ENCODE assay signal across 22 mouse cellular contexts in genomic region chr1:95753517-95753916, GRCm38 (mm10).
DNase-seq lines count a peak whose midpoint lies in the region; ATAC-seq and TF ChIP-seq lines count a peak whose summit lies in the region.
"Had no signal": no experiment of that assay in that cellular context is flagged by ENCODE, and none has a peak within 500 bp of the region (broad histone marks: within the 10 kb centered on the region; RNA-seq: fewer than 3 reads in every experiment).

No protein-coding gene starts in this region.

- TF ChIP-seq RAD21 in MEL (IDR thresholded peaks at IDR 0.05; ENCODE audit: low read depth, low read length), result no peak

- no peaks in the 10 kb centered on the region for H3K27me3 ChIP-seq in MEL (ENCODE audit: control insufficient read depth in 1 of 2, insufficient read depth in 2 of 2, low read length in 2 of 2)
- H3K27me3 ChIP-seq: embryonic facial prominence, embryonic 13.5 days; embryonic facial prominence, embryonic 15.5 days; forebrain, embryonic 12.5 days; Patski had no signal

- H3K9me3 ChIP-seq in ES-E14 (ENCODE audit: control insufficient read depth, insufficient read depth, low read depth, low read length) (no peaks in the 10 kb centered on the region), MEL (replicated peaks; ENCODE audit: insufficient read depth, low read length) (no peaks in the 10 kb centered on the region)
- H3K9me3 ChIP-seq: embryonic facial prominence, embryonic 13.5 days; embryonic facial prominence, embryonic 15.5 days; forebrain, embryonic 10.5 days; forebrain, embryonic 12.5 days had no signal

- no peaks in the 10 kb centered on the region for H3K79me2 ChIP-seq in MEL (ENCODE audit: control insufficient read depth, insufficient read depth, low read length, poor library complexity)

- H3K4me3 ChIP-seq in ES-E14 (ENCODE audit: insufficient read depth in 1 of 2, low read depth in 1 of 2, low read length in 2 of 2, poor library complexity in 1 of 2, severe bottlenecking in 1 of 2) (no peak overlapping the region), MEL (ENCODE audit: control insufficient read depth in 1 of 2, insufficient read depth in 1 of 2, low read depth in 2 of 2, low read length in 2 of 2) (no peak overlapping the region)
- H3K4me3 ChIP-seq: embryonic facial prominence, embryonic 13.5 days; embryonic facial prominence, embryonic 15.5 days; forebrain, embryonic 10.5 days; forebrain, embryonic 12.5 days had no signal

- no peak for TF ChIP-seq POLR2A in MEL (IDR thresholded peaks at IDR 0.05; ENCODE audit: control insufficient read depth in 1 of 2, insufficient read depth in 1 of 2, low read depth in 1 of 2, low read length in 2 of 2, poor library complexity in 1 of 2)

- H3K27ac ChIP-seq in ES-E14 (ENCODE audit: insufficient read depth, low read depth, low read length, poor library complexity, severe bottlenecking) (peak overlapping the region; percentile 73; the same call in 1 of the 2 replicates), MEL (ENCODE audit: control insufficient read depth, low read depth, low read length) (no peak overlapping the region)
- H3K27ac ChIP-seq: embryonic facial prominence, embryonic 13.5 days; embryonic facial prominence, embryonic 15.5 days; forebrain, embryonic 10.5 days; forebrain, embryonic 12.5 days had no signal

- in situ Hi-C loops in ES-E14 (cut with MboI; ENCODE audit: low sequenced_read_pairs in 2 of 2, unreplicated experiment in 2 of 2), result no loop called here

- 0 out of 2 replicates have a peak, but pooled peaks have one; percentile 30 for ATAC-seq in megakaryocyte progenitor cell, adult 5-6 weeks (replicated peaks; ENCODE audit: poor library complexity)
- no peak for ATAC-seq in erythroid progenitor cell, adult 5-6 weeks (replicated peaks; ENCODE audit: low FRiP score, poor library complexity, severe bottlenecking)
- ATAC-seq: forebrain, embryonic 14.5 days; forebrain, embryonic 16.5 days; Patski had no signal

- TF ChIP-seq CTCF in MEL (IDR thresholded peaks at IDR 0.05 in 2 of 3, conservative IDR thresholded peaks at IDR 0.05 in 1 of 3; ENCODE audit: control insufficient read depth in 1 of 3, insufficient read depth in 1 of 3, low read depth in 2 of 3, low read length in 3 of 3, poor library complexity in 1 of 3, severe bottlenecking in 1 of 3), result no peak

- H3K4me1 ChIP-seq in ES-E14 (ENCODE audit: control insufficient read depth in 2 of 2, insufficient read depth in 2 of 2, low read length in 2 of 2, poor library complexity in 1 of 2), result peaks cover 0 to 6% of the 10 kb centered on the region in 2 experiments; a peak in 1 of 4 replicates
- peaks cover 9 to 20% of the 10 kb centered on the region in 2 experiments for H3K4me1 ChIP-seq in MEL (ENCODE audit: control insufficient read depth in 1 of 2, insufficient read depth in 2 of 2, low read length in 2 of 2)
- H3K4me1 ChIP-seq: embryonic facial prominence, embryonic 13.5 days; embryonic facial prominence, embryonic 15.5 days; forebrain, embryonic 10.5 days; forebrain, embryonic 12.5 days had no signal

- no peak overlapping the region for H3K9ac ChIP-seq in ES-E14 (ENCODE audit: insufficient read depth, low read depth, low read length, poor library complexity, severe bottlenecking)
- H3K9ac ChIP-seq in MEL (ENCODE audit: control insufficient read depth, low read depth, low read length, poor library complexity, severe bottlenecking), result no peak overlapping the region
- H3K9ac ChIP-seq: embryonic facial prominence, embryonic 13.5 days; embryonic facial prominence, embryonic 15.5 days; forebrain, embryonic 12.5 days had no signal

- peak; percentile 88 to 90 for TF ChIP-seq EP300 in MEL (IDR thresholded peaks at IDR 0.05; ENCODE audit: low read depth in 1 of 2, low read length in 2 of 2)

- H3K36me3 ChIP-seq in ES-E14 (ENCODE audit: control insufficient read depth, insufficient read depth, low read length, poor library complexity, severe bottlenecking) (no peaks in the 10 kb centered on the region), MEL (ENCODE audit: control insufficient read depth in 1 of 2, insufficient read depth in 2 of 2, low read length in 2 of 2) (peaks cover 0 to 24% of the 10 kb centered on the region in 2 experiments; a peak in 2 of 4 replicates)
- H3K36me3 ChIP-seq: embryonic facial prominence, embryonic 13.5 days; embryonic facial prominence, embryonic 15.5 days; forebrain, embryonic 10.5 days; forebrain, embryonic 12.5 days had no signal

- DNase-seq in ES-E14 (ENCODE audit: low read depth, low spot score), result no peak
- DNase-seq in MEL (ENCODE audit: low read depth, low spot score), result peak; percentile 60
- DNase-seq in ovary, postnatal 10 days (ENCODE audit: low spot score), result no peak
- DNase-seq in heart, postnatal 25 days (ENCODE audit: low spot score), result no peak
- no peak for DNase-seq in ovary, adult 18-20 months (ENCODE audit: low spot score)
- DNase-seq: adrenal gland, adult 8-10 months; adrenal gland, postnatal 14 days; adrenal gland, postnatal 36 days; cerebellum, adult 11-12 months; cerebellum, adult 2 months; cerebellum, adult 9-10 months; cerebellum, postnatal 36 days; embryo, embryonic 11 days had no signal

- intact Hi-C loops in heart, postnatal 25 days (cut with DNase I), result no loop called here

TF ChIP-seq in ES-E14, 5 proteins besides CTCF, POLR2A, EP300 and RAD21:
- no peak for TF ChIP-seq HCFC1 (IDR thresholded peaks at IDR 0.05; ENCODE audit: borderline replicate concordance, insufficient read depth, low read length)
- TF ChIP-seq MAFK (IDR thresholded peaks at IDR 0.05; ENCODE audit: insufficient read depth, low read depth, low read length), result no peak
- TF ChIP-seq ZC3H11A (IDR thresholded peaks at IDR 0.05; ENCODE audit: borderline replicate concordance, low read depth, low read length), result no peak
- TF ChIP-seq ZNF384 (IDR thresholded peaks at IDR 0.05; ENCODE audit: low read depth, low read length), result no peak
- TF ChIP-seq CHD2 (IDR thresholded peaks at IDR 0.05; ENCODE audit: low read depth, low read length), result no peak

TF ChIP-seq in MEL, 35 proteins besides CTCF, POLR2A, EP300 and RAD21:
- TF ChIP-seq TCF12 (IDR thresholded peaks at IDR 0.05; ENCODE audit: low read depth, low read length), result peak; percentile 84
- no peak for TF ChIP-seq E2F4 (IDR thresholded peaks at IDR 0.05; ENCODE audit: borderline replicate concordance, low read depth, low read length)
- TF ChIP-seq GATA1 (IDR thresholded peaks at IDR 0.05; ENCODE audit: low read depth, low read length), result peak; percentile 90
- 0 out of 2 replicates have a peak, but pooled peaks have one; percentile 27 for TF ChIP-seq MYC (IDR thresholded peaks at IDR 0.05; ENCODE audit: low read depth, low read length)
- no peak for TF ChIP-seq TBP (IDR thresholded peaks at IDR 0.05; ENCODE audit: low read depth, low read length)
- 0 out of 2 replicates have a peak, but pooled peaks have one; percentile 37 for TF ChIP-seq MAFK (IDR thresholded peaks at IDR 0.05; ENCODE audit: borderline replicate concordance, low read depth, low read length)
- peak; percentile 56 for TF ChIP-seq TAL1 (IDR thresholded peaks at IDR 0.05; ENCODE audit: low read length)
- TF ChIP-seq RCOR1 (IDR thresholded peaks at IDR 0.05; ENCODE audit: low read depth, low read length), result peak; percentile 76
- TF ChIP-seq ETS1 (IDR thresholded peaks at IDR 0.05; ENCODE audit: low read depth, low read length), result peak; percentile 16; the same call in 1 of the 2 replicates
